Mouse (Mus musculus) cerebellum, adult 2 months (tissue): ENCODE data around the gene Rapgef1. TPM values are rescaled to one million over a fixed set of nuclear protein-coding genes. Genes with fewer than 3 reads are reported as not detected.

Source experiments
- DNase-seq, 2 experiments: peaks; one replicate each; pipeline ENCODE4 v3.0.0; 2021
- H3K27ac ChIP-seq: fragments of 200-500 bp; 2 replicates; pipeline ENCODE4 v1.5.1; 2012; ENCODE audit warnings: low read length, control low read depth, inconsistent platforms; ENCODE audit not compliant: insufficient read depth
- H3K27me3 ChIP-seq: fragments of 200-500 bp; 2 replicates; pipeline ENCODE4 v1.6.1; 2012; ENCODE audit warnings: inconsistent platforms, mild to moderate bottlenecking, low read length, moderate library complexity; ENCODE audit not compliant: control insufficient read depth, insufficient read depth
- H3K4me1 ChIP-seq: fragments of 200-500 bp; 2 replicates; pipeline ENCODE4 v1.6.1; 2011; ENCODE audit warnings: low read length; ENCODE audit not compliant: control insufficient read depth, insufficient read depth
- H3K4me3 ChIP-seq: fragments of 200-500 bp; replicated peaks from 2 replicates; pipeline ENCODE3; 2011; ENCODE audit warnings: mild to moderate bottlenecking, low read depth, low read length, control low read depth; ENCODE audit not compliant: insufficient read depth
- CTCF ChIP-seq: fragments of 200-500 bp; IDR thresholded peaks from 2 replicates; pipeline ENCODE4 v1.5.1; 2011; ENCODE audit warnings: low read depth, mild to moderate bottlenecking, control low read depth, low read length, moderate library complexity, borderline replicate concordance; ENCODE audit not compliant: insufficient read depth
- POLR2A ChIP-seq: fragments of 200-500 bp; IDR thresholded peaks from 2 replicates; pipeline ENCODE4 v1.6.1; 2011; ENCODE audit warnings: low read length, control low read depth, borderline replicate concordance; ENCODE audit not compliant: insufficient read depth
- WGBS: fragments of 180-500 bp; shearing (Covaris S2); methylation state at CpG from one replicate; pipeline ENCODE4 v1.1.7; 2018; 5-methylcytosine and 5-hydroxymethylcytosine counted together
- polyA plus RNA-seq: library from polyadenylated mRNA; depleted of rRNA; stranded (reverse); fragments of >200 nt; gene quantifications from 2 replicates; pipeline ENCODE4 v1.2.3, GENCODE M21; 2012

The Rapgef1 gene
- polyA plus RNA-seq, 1 experiment, result 72.6 TPM

GRCm38 (mm10) chr2:29639953-29640743 is 20.6 kb downstream of the Rapgef1 start:
- H3K27me3 ChIP-seq, result no peaks in the 10 kb centered on the region
- H3K4me1 ChIP-seq, result peaks cover 30% of the 10 kb centered on the region
- H3K4me3 ChIP-seq, result no peak overlapping the region
- no peak overlapping the region for H3K27ac ChIP-seq
- 88% methylated on average over 5 of the region's 5 CpGs for WGBS
- TF ChIP-seq CTCF, result no peak
- no peak for TF ChIP-seq POLR2A
- DNase-seq, result no peak

GRCm38 (mm10) chr2:29641707-29642106 is 22.2 kb downstream of the Rapgef1 start:
- H3K27ac ChIP-seq, result no peak overlapping the region
- 83% methylated on average over 3 of the region's 3 CpGs for WGBS
- no peak overlapping the region for H3K4me3 ChIP-seq
- TF ChIP-seq POLR2A (no peak), CTCF (no peak)
- DNase-seq, result no peak
- peaks cover 36% of the 10 kb centered on the region for H3K4me1 ChIP-seq
- H3K27me3 ChIP-seq, result no peaks in the 10 kb centered on the region

GRCm38 (mm10) chr2:29643418-29643817 is 23.9 kb downstream of the Rapgef1 start:
- TF ChIP-seq CTCF, result no peak
- TF ChIP-seq POLR2A, result no peak
- Histone ChIP-seq H3K27ac (no peak overlapping the region), H3K4me3 (no peak overlapping the region), H3K27me3 (no peaks in the 10 kb centered on the region), H3K4me1 (peaks cover 46% of the 10 kb centered on the region)
- no peak for DNase-seq
- WGBS, result 78% methylated on average over 4 of the region's 4 CpGs

GRCm38 (mm10) chr2:29645071-29645628 is 25.6 kb downstream of the Rapgef1 start:
- Histone ChIP-seq H3K4me3 (no peak overlapping the region), H3K4me1 (peaks cover 47% of the 10 kb centered on the region), H3K27ac (no peak overlapping the region), H3K27me3 (no peaks in the 10 kb centered on the region)
- 81% methylated on average over 4 of the region's 4 CpGs for WGBS
- no peak for DNase-seq
- TF ChIP-seq CTCF (no peak), POLR2A (no peak)

- TF ChIP-seq POLR2A, result no peak
- no peak for TF ChIP-seq CTCF
- no peak overlapping the region for H3K4me3 ChIP-seq
- H3K27ac ChIP-seq, result no peak overlapping the region
- 77% methylated on average over 3 of the region's 3 CpGs for WGBS
- no peaks in the 10 kb centered on the region for H3K27me3 ChIP-seq
- peaks cover 36% of the 10 kb centered on the region for H3K4me1 ChIP-seq
- peak in 1 of 2 experiments; percentile 29 for DNase-seq
Measured at GRCm38 (mm10) chr2:29646613-29647012, 27.1 kb downstream of the Rapgef1 start.

- TF ChIP-seq CTCF, result no peak
- no peak for TF ChIP-seq POLR2A
- no peak overlapping the region for H3K4me3 ChIP-seq
- DNase-seq, result no peak
- no peak overlapping the region for H3K27ac ChIP-seq
- H3K27me3 ChIP-seq, result no peaks in the 10 kb centered on the region
- 86% methylated on average over 4 of the region's 4 CpGs for WGBS
- H3K4me1 ChIP-seq, result peaks cover 36% of the 10 kb centered on the region
Measured at GRCm38 (mm10) chr2:29647162-29647561, 27.6 kb downstream of the Rapgef1 start.

GRCm38 (mm10) chr2:29647808-29648207 is 28.3 kb downstream of the Rapgef1 start:
- H3K27ac ChIP-seq, result no peak overlapping the region; the same call in 1 of the 2 replicates
- WGBS, result 10% methylated on average over 7 of the region's 7 CpGs
- peaks cover 37% of the 10 kb centered on the region for H3K4me1 ChIP-seq
- no peak overlapping the region for H3K4me3 ChIP-seq
- no peaks in the 10 kb centered on the region for H3K27me3 ChIP-seq
- TF ChIP-seq POLR2A, result no peak
- no peak for TF ChIP-seq CTCF
- peak in 1 of 2 experiments; percentile 32 for DNase-seq
